Mouse (Mus musculus) heart, embryonic 13.5 days (tissue): ENCODE results near the gene Vamp5. TPM values are rescaled to one million over a fixed set of nuclear protein-coding genes. Genes with fewer than 3 reads are reported as not detected.
A peak's percentile ranks its signal among the peaks of the same experiment; 100 is the strongest.

Source experiments
- ATAC-seq: fragments of 200-750 bp; cut with Nextera tagmentation; 2 replicates; pipeline ENCODE4 v1.8.0; 2017; ENCODE audit warnings: moderate TSS enrichment; ENCODE audit not compliant: insufficient number of reproducible peaks, low FRiP score, low TSS enrichment; ENCODE audit errors: extremely low read depth
- H3K27ac ChIP-seq: fragments of 300-500 bp; sonication (generic); replicated peaks from 2 replicates; pipeline ENCODE4 v1.5.1; 2015; ENCODE audit warnings: moderate library complexity, mild to moderate bottlenecking, inconsistent platforms
- H3K27me3 ChIP-seq: fragments of 300-500 bp; sonication (generic); replicated peaks from 2 replicates; pipeline ENCODE4 v1.6.1; 2015; ENCODE audit warnings: mild to moderate bottlenecking, inconsistent platforms
- H3K36me3 ChIP-seq: fragments of 300-500 bp; sonication (generic); 2 replicates; pipeline ENCODE4 v1.6.1; 2015; ENCODE audit warnings: mild to moderate bottlenecking, inconsistent platforms
- H3K4me1 ChIP-seq: fragments of 300-500 bp; sonication (generic); 2 replicates; pipeline ENCODE4 v1.6.1; 2015; ENCODE audit warnings: inconsistent platforms
- H3K4me2 ChIP-seq: fragments of 300-500 bp; sonication (generic); 2 replicates; pipeline ENCODE4 v1.6.1; 2015; ENCODE audit warnings: inconsistent platforms, mild to moderate bottlenecking, moderate library complexity
- H3K4me3 ChIP-seq: fragments of 300-500 bp; sonication (generic); 2 replicates; pipeline ENCODE4 v1.5.1; 2015; ENCODE audit warnings: moderate library complexity, mild to moderate bottlenecking, inconsistent platforms
- H3K9ac ChIP-seq: fragments of 300-500 bp; sonication (generic); 2 replicates; pipeline ENCODE4 v1.6.1; 2015; ENCODE audit warnings: inconsistent platforms, mild to moderate bottlenecking, moderate library complexity
- H3K9me3 ChIP-seq: fragments of 300-500 bp; sonication (generic); 2 replicates; pipeline ENCODE4 v1.6.1; 2016; ENCODE audit warnings: inconsistent platforms
- WGBS: fragments of 180-500 bp; shearing (Covaris S2); methylation state at CpG from one replicate; pipeline ENCODE4 v1.1.7; 2015; ENCODE audit warnings: mixed read lengths; 5-methylcytosine and 5-hydroxymethylcytosine counted together
- polyA plus RNA-seq: library from polyadenylated mRNA; unstranded; fragments of >200 nt; fragmentation: Nextera tagmentation; extraction: Ambion mirVana; gene quantifications from 2 replicates; pipeline ENCODE4 v1.2.1, GENCODE M21; 2015

Gene Vamp5
- polyA plus RNA-seq, 1 experiment from 2014 or later = 42.7 TPM

DNA sequence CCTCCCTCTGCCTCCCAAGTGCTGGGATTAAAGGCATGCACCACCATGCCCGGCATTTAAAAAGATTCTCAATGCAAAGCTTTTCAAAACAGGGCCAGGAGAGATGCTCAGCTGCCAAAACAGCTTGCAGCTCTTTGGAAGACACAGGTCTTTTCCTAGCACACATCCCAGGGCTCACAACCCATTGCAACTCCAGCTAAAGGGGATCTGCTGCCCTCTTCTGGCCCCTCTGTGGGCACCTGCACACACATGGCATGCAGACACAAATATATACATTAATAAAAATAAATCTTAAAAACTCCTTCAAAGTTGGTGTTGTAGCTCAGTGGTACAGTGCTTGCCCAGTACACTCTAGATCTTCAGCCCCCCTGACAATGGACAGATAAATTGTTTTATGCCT, 29.7 kb upstream of the Vamp5 start:
- Histone ChIP-seq H3K27ac (no peak overlapping the region), H3K4me3 (no peak overlapping the region), H3K27me3 (no peaks in the 10 kb centered on the region), H3K9ac (no peak overlapping the region), H3K4me2 (no peak overlapping the region), H3K4me1 (peaks cover 9% of the 10 kb centered on the region), H3K36me3 (no peaks in the 10 kb centered on the region), H3K9me3 (no peaks in the 10 kb centered on the region)
- 32% methylated on average over 1 of the region's 1 CpGs for WGBS
- ATAC-seq = no peak

DNA sequence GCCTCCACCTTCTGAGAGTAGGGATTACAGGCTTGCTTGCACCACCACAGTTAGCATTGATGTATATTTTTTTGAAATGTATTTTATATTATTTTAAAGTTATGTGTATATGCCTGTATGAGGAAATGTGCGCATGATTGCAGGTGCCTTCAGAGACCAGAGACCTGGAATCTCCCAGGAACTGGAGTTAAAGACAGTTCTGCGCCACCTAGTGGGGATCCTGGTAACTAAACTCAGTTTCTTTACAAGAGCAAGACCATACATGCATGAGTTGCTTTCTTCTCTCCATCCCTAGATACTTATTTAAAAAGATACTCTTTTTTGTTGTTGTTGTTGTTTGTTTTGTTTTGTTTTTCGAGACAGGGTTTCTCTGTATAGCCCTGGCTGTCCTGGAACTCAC, 29.3 kb upstream of the Vamp5 start:
- no peak overlapping the region for H3K4me3 ChIP-seq
- H3K9me3 ChIP-seq = no peaks in the 10 kb centered on the region
- no peaks in the 10 kb centered on the region for H3K36me3 ChIP-seq
- no peaks in the 10 kb centered on the region for H3K27me3 ChIP-seq
- peaks cover 5% of the 10 kb centered on the region for H3K4me1 ChIP-seq
- no peak for ATAC-seq
- no peak overlapping the region for H3K4me2 ChIP-seq
- no peak overlapping the region for H3K27ac ChIP-seq
- no peak overlapping the region for H3K9ac ChIP-seq
- 12% methylated on average over 3 of the region's 3 CpGs for WGBS

DNA sequence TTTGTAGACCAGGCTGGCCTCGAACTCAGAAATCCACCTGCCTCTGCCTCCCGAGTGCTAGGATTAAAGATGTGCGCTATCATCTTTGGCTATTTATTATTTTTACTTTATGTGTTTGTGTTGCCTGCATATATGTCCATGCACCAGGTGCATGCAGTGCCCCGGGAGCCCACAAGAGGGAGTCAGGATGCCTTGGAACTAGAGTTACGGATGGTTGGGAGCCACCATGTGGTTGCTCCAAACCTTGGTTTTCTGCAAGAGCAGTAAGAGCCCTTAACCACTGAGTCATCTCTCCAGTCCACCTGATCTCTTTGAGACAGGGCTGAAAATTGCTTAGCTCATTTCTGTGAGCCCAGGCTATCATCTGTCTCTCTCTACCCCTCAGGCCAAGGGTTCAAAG, 26.9 kb upstream of the Vamp5 start:
- H3K9ac ChIP-seq = no peak overlapping the region
- no peaks in the 10 kb centered on the region for H3K27me3 ChIP-seq
- no peaks in the 10 kb centered on the region for H3K9me3 ChIP-seq
- H3K36me3 ChIP-seq = no peaks in the 10 kb centered on the region
- 2% methylated on average over 5 of the region's 5 CpGs for WGBS
- no peak overlapping the region for H3K4me2 ChIP-seq
- ATAC-seq = no peak
- H3K27ac ChIP-seq = no peak overlapping the region
- no peaks in the 10 kb centered on the region for H3K4me1 ChIP-seq
- no peak overlapping the region for H3K4me3 ChIP-seq

DNA sequence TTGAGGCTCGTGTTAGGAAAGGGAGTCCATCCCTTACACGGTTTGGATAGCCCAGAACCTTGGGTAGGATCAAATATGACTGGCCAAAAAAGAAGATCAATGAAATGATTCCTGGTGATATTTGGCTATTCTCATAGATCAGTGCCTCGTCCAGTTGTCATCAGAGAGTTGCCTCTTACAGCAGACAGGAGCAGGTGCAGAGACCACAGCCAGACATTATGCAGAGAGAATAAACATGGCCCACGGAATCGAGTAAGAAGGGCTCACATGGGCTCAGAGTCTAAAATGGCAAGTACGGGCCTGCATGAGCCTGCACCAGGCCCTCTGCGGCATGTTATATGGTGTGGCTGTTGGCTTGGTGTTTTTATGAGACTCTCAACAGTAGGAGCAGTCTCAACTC, 25.1 kb upstream of the Vamp5 start:
- no peak overlapping the region for H3K27ac ChIP-seq
- WGBS = 77% methylated on average over 7 of the region's 7 CpGs

DNA sequence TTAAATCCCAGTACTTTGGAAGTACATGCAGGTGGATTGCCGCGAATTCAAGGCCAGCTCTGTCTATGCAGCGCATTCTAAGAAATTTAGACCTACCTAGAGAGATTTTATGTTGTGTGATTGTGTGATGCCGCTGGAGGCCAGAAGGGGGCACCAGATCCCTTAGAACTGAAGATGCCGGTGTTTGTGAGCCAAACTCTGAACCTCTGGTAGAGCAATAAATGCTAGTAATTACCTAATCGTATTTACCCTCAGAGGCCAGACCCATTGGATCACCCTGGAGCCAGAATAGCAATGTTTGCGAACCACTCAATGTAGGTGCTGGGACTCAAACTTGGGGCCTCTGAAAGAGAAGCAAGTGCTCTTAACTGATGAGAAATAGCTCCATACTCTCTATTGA, 21.6 kb upstream of the Vamp5 start:
- H3K27ac ChIP-seq = no peak overlapping the region
- WGBS = 31% methylated on average over 7 of the region's 7 CpGs
- no peak overlapping the region for H3K9ac ChIP-seq
- no peak overlapping the region for H3K4me2 ChIP-seq
- H3K4me1 ChIP-seq = no peaks in the 10 kb centered on the region
- no peaks in the 10 kb centered on the region for H3K36me3 ChIP-seq
- ATAC-seq = no peak
- H3K4me3 ChIP-seq = no peak overlapping the region
- H3K9me3 ChIP-seq = no peaks in the 10 kb centered on the region
- no peaks in the 10 kb centered on the region for H3K27me3 ChIP-seq

More for the DNA sequence above, 25.1 kb upstream of the Vamp5 start:
- Histone ChIP-seq H3K36me3 (no peaks in the 10 kb centered on the region), H3K9ac (no peak overlapping the region), H3K27me3 (no peaks in the 10 kb centered on the region), H3K4me1 (no peaks in the 10 kb centered on the region), H3K9me3 (no peaks in the 10 kb centered on the region), H3K4me2 (no peak overlapping the region), H3K4me3 (no peak overlapping the region)
- ATAC-seq = no peak

DNA sequence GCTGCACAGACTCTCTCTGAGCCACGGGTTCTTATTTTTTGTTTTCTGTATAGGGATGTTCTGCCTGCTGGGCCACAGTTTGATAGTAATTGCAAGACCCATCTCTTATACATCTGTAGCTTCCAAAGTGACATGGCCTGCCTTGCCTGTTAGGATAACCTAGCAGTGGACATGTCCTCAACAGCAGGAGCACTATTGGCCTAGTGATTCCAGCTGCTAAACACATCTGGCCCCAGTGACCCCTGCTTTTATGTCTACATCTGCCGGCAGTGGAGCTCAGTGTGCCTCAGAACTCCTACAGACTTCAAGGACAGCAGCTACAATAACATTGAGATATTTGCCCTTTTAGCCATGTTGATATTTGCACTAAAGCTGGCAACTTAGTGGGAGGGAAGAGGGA, 19.7 kb upstream of the Vamp5 start:
- Histone ChIP-seq H3K4me1 (no peaks in the 10 kb centered on the region), H3K9me3 (no peaks in the 10 kb centered on the region), H3K27ac (no peak overlapping the region), H3K27me3 (no peaks in the 10 kb centered on the region), H3K4me3 (no peak overlapping the region), H3K4me2 (no peak overlapping the region), H3K36me3 (no peaks in the 10 kb centered on the region), H3K9ac (no peak overlapping the region)
- no peak for ATAC-seq
- 31% methylated on average over 2 of the region's 2 CpGs for WGBS

DNA sequence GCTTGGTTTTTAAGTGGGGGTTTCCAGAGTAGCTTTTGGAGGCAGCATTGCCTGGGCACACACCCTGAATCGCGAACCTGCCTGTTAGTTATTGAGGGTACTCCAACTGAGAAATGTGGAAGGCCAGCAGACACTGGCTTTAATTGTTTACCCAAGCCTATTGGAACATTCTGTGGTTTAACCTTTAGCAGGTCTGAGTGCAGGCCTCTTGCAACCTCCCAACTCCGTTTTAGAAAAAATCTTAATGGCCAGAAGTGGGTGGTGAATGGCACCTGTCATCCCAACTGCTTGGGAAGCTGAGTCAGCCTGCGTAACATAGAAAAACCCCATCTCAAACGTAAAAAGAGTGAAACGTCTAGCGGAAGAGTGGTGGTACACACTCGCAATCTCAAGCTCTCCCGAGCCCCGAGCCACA, 16.6 kb upstream of the Vamp5 start:
- peaks cover 7% of the 10 kb centered on the region for H3K4me1 ChIP-seq
- 70% methylated on average over 10 of the region's 10 CpGs for WGBS
- H3K9me3 ChIP-seq = no peaks in the 10 kb centered on the region
- no peak overlapping the region for H3K4me3 ChIP-seq
- H3K27ac ChIP-seq = no peak overlapping the region
- no peaks in the 10 kb centered on the region for H3K27me3 ChIP-seq
- no peak overlapping the region for H3K4me2 ChIP-seq
- H3K9ac ChIP-seq = no peak overlapping the region
- no peaks in the 10 kb centered on the region for H3K36me3 ChIP-seq
- ATAC-seq = no peak

DNA sequence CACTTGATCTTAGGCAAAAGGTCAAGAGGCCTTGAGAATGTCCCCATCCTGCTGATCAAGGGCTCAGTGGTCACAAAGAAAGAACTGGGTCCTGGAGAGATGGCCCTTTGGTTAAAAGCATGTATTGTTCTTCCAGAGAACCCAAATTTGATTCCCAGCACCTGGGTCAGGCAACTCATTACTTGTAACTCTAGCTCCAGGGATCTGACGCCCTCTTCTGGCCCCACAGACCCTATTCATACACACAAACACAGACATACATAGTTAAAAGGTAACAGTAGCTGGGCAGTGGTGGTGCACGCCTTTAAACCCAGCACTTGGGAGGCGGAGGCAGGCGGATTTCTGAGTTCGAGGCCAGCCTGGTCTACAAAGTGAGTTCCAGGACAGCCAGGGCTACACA, 12.1 kb upstream of the Vamp5 start:
- no peak overlapping the region for H3K9ac ChIP-seq
- no peak for ATAC-seq
- H3K27me3 ChIP-seq = no peaks in the 10 kb centered on the region
- H3K4me1 ChIP-seq = peaks cover 41% of the 10 kb centered on the region
- H3K36me3 ChIP-seq = peaks cover 13% of the 10 kb centered on the region
- H3K4me3 ChIP-seq = no peak overlapping the region
- H3K4me2 ChIP-seq = no peak overlapping the region
- 96% methylated on average over 5 of the region's 5 CpGs for WGBS
- H3K9me3 ChIP-seq = no peaks in the 10 kb centered on the region
- peak overlapping the region; percentile 58 for H3K27ac ChIP-seq

DNA sequence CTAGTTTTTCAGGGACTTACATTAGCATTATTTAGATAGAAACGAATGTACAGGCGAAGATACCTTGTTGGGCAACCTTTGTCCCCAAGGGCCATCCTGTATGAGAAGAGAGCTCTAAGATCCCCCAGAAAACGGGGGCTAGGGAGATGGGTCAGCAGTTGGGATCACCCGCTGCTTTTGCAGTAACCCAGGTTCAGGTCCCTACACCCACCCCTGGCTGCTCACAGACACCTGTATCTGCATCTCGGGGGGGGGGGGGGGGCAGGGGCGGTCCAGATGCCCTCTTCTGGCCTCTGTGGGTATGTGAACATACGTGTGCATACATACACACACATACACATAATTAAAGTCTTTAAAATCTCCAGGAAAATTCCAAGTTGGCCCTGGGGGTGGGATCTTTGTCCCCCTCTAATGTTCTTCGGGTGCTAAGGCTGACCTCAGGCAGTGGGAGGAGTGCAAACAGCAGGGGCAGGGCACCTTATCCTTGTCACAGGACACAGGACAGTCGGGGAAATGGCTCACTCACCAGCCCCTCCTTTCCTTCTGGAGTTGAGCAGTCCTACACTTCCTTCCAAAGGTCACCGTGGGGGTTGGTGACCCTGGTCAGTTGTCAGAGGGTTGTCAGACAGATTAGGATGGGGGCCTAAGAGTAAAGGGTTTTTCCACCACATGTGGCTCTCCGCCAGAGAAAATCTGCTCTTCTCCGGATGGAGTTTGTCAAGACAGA, 10.7 kb upstream of the Vamp5 start:
- Histone ChIP-seq H3K4me2 (peak overlapping the region; percentile 82), H3K4me3 (peak overlapping the region; percentile 72), H3K9ac (peak overlapping the region; percentile 93), H3K27me3 (no peaks in the 10 kb centered on the region), H3K9me3 (no peaks in the 10 kb centered on the region), H3K4me1 (peaks cover 41% of the 10 kb centered on the region), H3K36me3 (peaks cover 21% of the 10 kb centered on the region), H3K27ac (peak overlapping the region; percentile 98)
- 14% methylated on average over 12 of the region's 12 CpGs for WGBS
- ATAC-seq = peak; percentile 59

DNA sequence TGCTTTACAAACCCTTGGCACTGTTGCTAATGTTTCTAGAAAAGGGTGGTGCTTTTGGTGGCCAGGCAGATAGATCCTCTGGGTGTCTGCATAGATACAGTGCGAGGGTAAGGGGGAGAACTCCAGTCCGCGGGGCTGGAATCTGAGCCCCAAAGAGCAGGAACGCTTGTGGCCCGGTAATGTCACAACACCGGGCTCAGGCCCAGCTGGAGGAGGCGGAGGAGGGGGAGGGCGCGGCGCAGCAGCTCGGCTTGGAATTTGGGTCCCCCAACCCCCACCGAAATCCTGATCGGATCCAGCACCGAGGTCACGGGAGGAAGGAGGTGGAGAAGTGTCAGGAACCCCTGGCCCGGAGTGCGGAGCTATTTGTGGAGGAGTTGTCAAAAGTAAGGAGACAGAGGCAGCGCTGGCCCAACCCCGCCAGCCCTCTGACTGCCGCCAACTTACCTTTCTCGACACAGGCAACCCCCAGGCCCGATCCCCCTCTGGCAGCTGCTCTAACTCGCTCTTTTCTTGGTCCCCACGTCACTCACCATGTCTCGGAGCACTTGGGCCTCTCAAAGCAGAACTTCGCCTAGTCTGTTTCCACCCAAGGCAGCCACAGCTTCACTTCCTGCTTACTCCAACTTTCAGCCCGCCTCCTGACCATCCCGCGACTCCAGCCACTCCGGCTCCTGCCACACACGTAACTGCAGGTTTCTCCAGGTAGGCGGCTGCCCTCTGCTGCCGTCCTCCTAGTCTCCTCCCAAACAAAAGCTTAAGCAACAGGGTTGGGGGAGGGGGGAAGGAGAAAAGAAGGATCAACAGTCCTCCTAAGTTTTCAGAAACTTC, 9.9 kb upstream of the Vamp5 start, which contains the start of gene Vamp8:
Gene Vamp8, minus strand, starts transcription at position 763 of the 831 bp plus-strand sequence.
- peak; percentile 67 for ATAC-seq

DNA sequence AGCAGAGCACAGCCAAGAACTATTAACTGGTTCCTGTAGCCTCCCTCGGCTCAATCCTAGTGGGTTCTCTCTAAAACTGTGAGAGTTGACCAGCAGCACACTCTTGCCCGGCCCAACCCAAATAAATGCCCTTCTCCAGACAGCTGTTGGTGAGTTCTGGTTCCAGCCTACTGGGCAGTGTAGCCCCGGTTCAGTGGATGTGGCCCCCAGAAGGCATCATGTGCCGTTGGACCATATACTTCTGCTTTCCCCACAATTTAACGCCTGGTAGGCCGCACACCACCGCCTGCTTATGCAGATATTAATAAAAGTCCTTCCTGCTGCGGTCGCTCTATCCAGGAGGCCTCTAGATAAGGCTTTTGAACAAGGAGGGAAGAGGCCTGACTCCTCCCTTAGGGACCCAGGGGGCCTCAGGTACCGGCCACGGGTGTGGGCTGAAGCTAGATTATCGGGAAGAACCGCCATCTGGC, 9.2 kb upstream of the Vamp5 start:
- H3K4me1 ChIP-seq = peaks cover 41% of the 10 kb centered on the region
- peak overlapping the region; percentile 82 for H3K4me2 ChIP-seq
- WGBS = 9% methylated on average over 13 of the region's 13 CpGs
- peak overlapping the region; percentile 72 for H3K4me3 ChIP-seq
- ATAC-seq = peak; percentile 21; the same call in 1 of the 2 replicates
- no peaks in the 10 kb centered on the region for H3K27me3 ChIP-seq
- H3K36me3 ChIP-seq = peaks cover 36% of the 10 kb centered on the region
- H3K9me3 ChIP-seq = no peaks in the 10 kb centered on the region
- H3K27ac ChIP-seq = peak overlapping the region; percentile 98
- peak overlapping the region; percentile 93 for H3K9ac ChIP-seq

More for the DNA sequence above, 9.9 kb upstream of the Vamp5 start, which contains the start of gene Vamp8:
- H3K9ac ChIP-seq = peak within 1 kb of the TSS; percentile 93
- H3K9me3 ChIP-seq = no peaks in the 10 kb centered on the region
- peak within 1 kb of the TSS; percentile 82 for H3K4me2 ChIP-seq
- H3K27me3 ChIP-seq = no peaks in the 10 kb centered on the region
- peak within 1 kb of the TSS; percentile 98 for H3K27ac ChIP-seq
- H3K4me3 ChIP-seq = peak within 1 kb of the TSS; percentile 72
- peaks cover 29% of the 10 kb centered on the region for H3K36me3 ChIP-seq
- 0% methylated on average over 33 of the region's 33 CpGs for WGBS
- H3K4me1 ChIP-seq = peaks cover 41% of the 10 kb centered on the region
